Mouse (Mus musculus) small intestine, adult 2 months (tissue): ENCODE results near the gene Prss12. TPM values are rescaled to one million over a fixed set of nuclear protein-coding genes. Genes with fewer than 3 reads are reported as not detected.

Experiments used
- H3K27ac ChIP-seq: fragments of 200-500 bp; 2 replicates; pipeline ENCODE4 v1.5.1; 2012; ENCODE audit warnings: low read depth, low read length, control low read depth, inconsistent platforms; ENCODE audit not compliant: insufficient read depth
- H3K27me3 ChIP-seq: fragments of 200-500 bp; 2 replicates; pipeline ENCODE4 v1.6.1; 2012; ENCODE audit warnings: mild to moderate bottlenecking, moderate library complexity, low read length, inconsistent platforms; ENCODE audit not compliant: control insufficient read depth, insufficient read depth
- H3K36me3 ChIP-seq: fragments of 200-500 bp; 2 replicates; pipeline ENCODE4 v1.6.1; 2012; ENCODE audit warnings: mild to moderate bottlenecking, low read length, control low read depth, inconsistent platforms; ENCODE audit not compliant: control insufficient read depth, insufficient read depth
- H3K4me1 ChIP-seq: fragments of 200-500 bp; 2 replicates; pipeline ENCODE4 v1.6.1; 2012; ENCODE audit warnings: low read length, inconsistent platforms, mixed read lengths; ENCODE audit not compliant: control insufficient read depth, insufficient read depth, insufficient read length
- H3K4me3 ChIP-seq: fragments of 200-500 bp; 2 replicates; pipeline ENCODE4 v1.5.1; 2012; ENCODE audit warnings: low read depth, mild to moderate bottlenecking, control low read depth, inconsistent platforms, low read length, moderate library complexity
- CTCF ChIP-seq: fragments of 200-500 bp; IDR thresholded peaks from 2 replicates; pipeline ENCODE4 v1.5.1; 2012; ENCODE audit warnings: low read depth, mild to moderate bottlenecking, control low read depth, inconsistent platforms, low read length, moderate library complexity, mixed read lengths; ENCODE audit not compliant: insufficient replicate concordance, insufficient read length; ENCODE audit errors: extremely low read depth
- POLR2A ChIP-seq: fragments of 200-500 bp; IDR thresholded peaks from 2 replicates; pipeline ENCODE4 v1.6.1; 2012; ENCODE audit warnings: low read depth, mild to moderate bottlenecking, control low read depth, inconsistent platforms, low read length, moderate library complexity
- WGBS: fragments of 180-500 bp; shearing (Covaris S2); methylation state at CpG from one replicate; pipeline ENCODE4 v1.1.7; 2018; 5-methylcytosine and 5-hydroxymethylcytosine counted together
- polyA plus RNA-seq: library from polyadenylated mRNA; depleted of rRNA; stranded (reverse); fragments of >200 nt; gene quantifications from 2 replicates; pipeline ENCODE4 v1.2.3, GENCODE M21; 2012; rRNA removed

The Prss12 gene
- polyA plus RNA-seq, 1 experiment = 1.1 TPM

DNA sequence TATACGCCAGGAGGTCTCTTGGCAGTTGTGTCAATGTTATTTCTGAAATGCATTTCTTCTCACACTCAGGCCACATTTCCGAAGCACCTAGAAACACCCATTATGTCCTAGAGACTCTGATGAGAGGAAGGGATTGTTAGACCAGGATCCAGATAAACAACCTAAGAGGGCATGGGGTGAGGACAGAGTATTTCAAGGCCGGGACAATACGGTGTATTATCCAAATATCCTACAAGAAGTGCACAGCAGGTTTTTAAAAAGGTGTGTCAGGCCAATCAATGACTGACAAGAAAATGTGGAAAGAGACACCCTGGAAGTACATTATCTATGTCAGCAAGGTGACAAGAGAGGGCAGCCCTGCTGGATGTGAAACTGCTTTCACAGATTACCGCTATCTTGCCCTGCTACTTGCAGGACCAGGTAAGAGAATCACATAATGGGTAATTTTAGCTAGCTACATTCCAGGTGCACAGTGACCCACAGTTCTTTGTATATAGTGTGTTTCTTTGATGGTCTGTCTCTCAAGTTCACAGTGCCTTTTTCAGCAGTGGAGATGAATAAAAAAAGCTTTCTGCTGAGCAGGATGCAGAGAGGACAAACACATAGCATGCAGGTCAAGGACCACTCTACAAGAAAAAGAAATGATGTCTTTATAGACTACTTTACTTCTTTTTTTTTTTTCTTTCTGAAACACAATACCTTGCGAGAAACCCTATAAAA lies 97.0 kb downstream of the Prss12 start:
- no peaks in the 10 kb centered on the region for H3K36me3 ChIP-seq
- 72% methylated on average over 6 of the region's 6 CpGs for WGBS
- TF ChIP-seq CTCF = no peak
- TF ChIP-seq POLR2A = no peak
- no peaks in the 10 kb centered on the region for H3K27me3 ChIP-seq
- no peak overlapping the region for H3K27ac ChIP-seq
- H3K4me1 ChIP-seq = no peaks in the 10 kb centered on the region
- no peak overlapping the region for H3K4me3 ChIP-seq

DNA sequence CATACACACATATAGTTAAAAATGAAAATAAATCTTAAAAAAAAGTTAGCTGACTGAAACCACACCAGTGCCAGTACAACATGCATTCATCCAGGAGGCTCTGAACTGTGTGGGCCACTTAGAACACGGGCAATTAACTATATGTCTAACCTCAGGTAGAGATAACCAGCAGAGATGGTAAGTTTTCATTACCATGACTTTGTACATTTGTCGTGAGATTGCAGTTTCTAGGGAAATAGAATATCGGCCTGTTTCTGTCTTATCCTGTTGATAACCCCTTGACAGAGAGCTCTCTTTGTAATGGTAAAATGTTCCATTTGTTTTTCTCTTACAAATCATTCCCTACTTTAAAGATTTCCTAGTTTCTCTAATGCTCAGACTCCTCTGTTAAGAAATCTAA lies 103.8 kb downstream of the Prss12 start:
- 80% methylated on average over 3 of the region's 3 CpGs for WGBS
- Histone ChIP-seq H3K27ac (no peak overlapping the region), H3K27me3 (no peaks in the 10 kb centered on the region), H3K36me3 (no peaks in the 10 kb centered on the region), H3K4me1 (no peaks in the 10 kb centered on the region), H3K4me3 (no peak overlapping the region)
- TF ChIP-seq CTCF (no peak), POLR2A (no peak)

DNA sequence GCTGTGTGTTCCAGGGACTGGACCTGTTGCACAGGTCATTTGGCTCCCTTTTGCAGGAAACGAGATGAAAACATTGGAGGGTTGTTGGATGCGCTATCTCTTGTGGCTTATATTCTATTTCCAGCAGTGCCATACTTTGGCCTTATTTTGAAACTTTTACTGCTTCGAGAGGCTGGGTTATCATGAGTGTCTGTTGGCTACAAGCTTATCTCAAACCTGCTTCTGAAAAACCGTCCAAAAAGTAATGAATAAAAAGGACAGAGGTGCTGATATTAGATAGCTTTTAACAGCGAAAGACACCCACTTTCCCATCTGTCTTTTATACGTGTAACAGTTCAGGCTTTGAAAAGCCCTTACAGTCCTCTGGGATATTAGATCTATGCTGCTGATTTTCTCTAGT lies 107.2 kb downstream of the Prss12 start:
- TF ChIP-seq CTCF = no peak
- TF ChIP-seq POLR2A = no peak
- Histone ChIP-seq H3K4me1 (no peaks in the 10 kb centered on the region), H3K27ac (no peak overlapping the region), H3K4me3 (no peak overlapping the region), H3K27me3 (no peaks in the 10 kb centered on the region), H3K36me3 (no peaks in the 10 kb centered on the region)
- 64% methylated on average over 6 of the region's 6 CpGs for WGBS

DNA sequence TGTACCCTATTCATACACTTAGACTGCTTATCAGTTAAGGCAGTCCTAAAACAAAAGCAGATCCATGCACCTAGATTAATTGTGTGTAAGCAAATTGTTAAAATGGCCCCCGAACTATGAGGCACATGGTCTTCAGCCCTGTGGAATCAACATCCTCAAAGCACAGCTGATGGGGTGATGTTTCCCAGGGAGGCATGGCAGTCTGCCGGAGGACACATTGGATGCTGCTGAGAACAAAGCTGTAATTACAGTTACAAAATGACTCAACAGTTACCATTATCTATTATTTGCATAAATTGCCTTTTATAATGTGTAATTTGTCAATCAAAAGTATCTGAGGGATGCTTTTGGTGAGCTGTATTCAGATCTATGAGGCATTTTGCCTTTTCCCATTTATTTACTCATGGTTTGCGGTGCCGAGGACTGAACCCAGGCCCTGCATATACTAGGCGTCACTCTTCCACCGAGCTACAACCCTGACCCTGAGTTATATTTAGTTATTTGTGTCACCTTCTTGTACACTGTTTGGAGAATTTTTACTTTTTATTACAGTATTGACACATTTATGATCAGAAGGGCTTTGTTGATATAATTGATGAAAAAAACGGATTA lies 108.6 kb downstream of the Prss12 start:
- Histone ChIP-seq H3K36me3 (no peaks in the 10 kb centered on the region), H3K4me1 (no peaks in the 10 kb centered on the region), H3K27me3 (no peaks in the 10 kb centered on the region), H3K27ac (no peak overlapping the region), H3K4me3 (no peak overlapping the region)
- WGBS = 89% methylated on average over 7 of the region's 7 CpGs
- TF ChIP-seq POLR2A = no peak
- no peak for TF ChIP-seq CTCF

Other genes starting within 250 kb of the Prss12 start
- 7.6 and 7.9 TPM in 2 replicates for gene Synpo2, start 210.8 kb upstream of the Prss12 start, polyA plus RNA-seq
- gene Sec24d, start 179.5 kb upstream of the Prss12 start, polyA plus RNA-seq = 129 and 227 TPM in 2 replicates
- gene Mettl14, start 60.8 kb upstream of the Prss12 start, polyA plus RNA-seq = 1.4 and 2.6 TPM in 2 replicates
- gene Ndst3, start 243.9 kb downstream of the Prss12 start, polyA plus RNA-seq = 0.04 and 0.09 TPM in 2 replicates